Mouse (Mus musculus): ENCODE results near the gene Hs6st1.

DNA sequence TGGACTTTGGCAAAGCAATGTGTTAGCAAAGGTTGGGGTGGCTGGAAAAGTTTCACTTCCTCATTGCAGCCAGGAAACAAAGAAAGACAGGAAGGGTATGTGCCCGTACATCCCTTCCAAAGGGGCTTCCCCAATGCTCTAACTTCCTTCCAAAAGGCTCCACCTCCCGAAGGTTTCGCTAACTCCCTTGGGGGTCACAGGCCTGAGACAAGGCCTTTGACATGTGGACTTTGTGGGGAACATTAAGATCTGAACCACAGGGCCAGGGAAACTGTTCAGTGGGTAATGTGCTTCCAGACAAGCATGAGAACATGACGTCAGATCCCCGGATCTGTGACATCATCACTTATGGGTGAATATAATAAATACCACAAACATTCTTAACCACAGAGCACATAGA, 15.5 kb upstream of the Hs6st1 start:
- no peak for TF ChIP-seq CTCF (IDR thresholded peaks at IDR 0.05; ENCODE audit: insufficient read depth, low read length)
- TF ChIP-seq POLR2A (IDR thresholded peaks at IDR 0.05; ENCODE audit: borderline replicate concordance, extremely low read depth, low read depth, low read length), result no peak
